In the genomic region with DNA sequence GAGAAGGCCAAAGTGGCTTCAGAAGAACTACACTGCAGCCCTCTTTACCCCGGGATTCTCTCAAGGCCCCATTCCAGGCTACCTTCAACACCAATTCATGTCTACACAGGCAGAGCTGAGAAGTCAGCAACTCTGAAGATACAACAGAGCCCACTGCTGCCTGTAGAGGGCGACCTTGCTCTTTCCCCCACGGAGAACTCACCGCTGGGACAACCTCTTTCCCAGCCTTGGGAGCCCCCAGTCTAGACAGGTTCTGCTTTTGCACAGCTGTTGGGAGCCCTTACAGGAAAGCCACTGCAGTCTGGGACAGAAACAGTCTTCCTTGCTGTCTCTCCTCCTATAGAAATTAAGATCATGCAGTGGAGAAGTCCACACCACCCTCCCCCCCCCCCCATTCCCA, we compare ENCODE assay signal across 8 mouse cellular contexts. TPM values are rescaled to one million over a fixed set of nuclear protein-coding genes. Genes with fewer than 3 reads are reported as not detected.
DNase-seq lines count a peak whose midpoint lies in the region; ATAC-seq and TF ChIP-seq lines count a peak whose summit lies in the region.

No protein-coding gene starts in this region.

- no peak overlapping the region for H3K9ac ChIP-seq in midbrain, embryonic 16.5 days (ENCODE audit: low read depth, low read length)
- no peak overlapping the region for H3K9ac ChIP-seq in kidney, embryonic 16.5 days (replicated peaks; ENCODE audit: low read length)
- H3K9ac ChIP-seq in liver, adult 2 months (ENCODE audit: low read depth, low read length) = no peak overlapping the region

- H3K79me2 ChIP-seq in liver, adult 2 months (ENCODE audit: control insufficient read depth, insufficient read depth, low read length) = no peaks in the 10 kb centered on the region

- H3K27ac ChIP-seq in midbrain, embryonic 10.5 days (replicated peaks) = no peak overlapping the region
- H3K27ac ChIP-seq in midbrain, embryonic 16.5 days (ENCODE audit: low read length) = no peak overlapping the region
- no peak overlapping the region for H3K27ac ChIP-seq in kidney, embryonic 16.5 days (ENCODE audit: low read length)
- no peak overlapping the region for H3K27ac ChIP-seq in liver, adult 2 months (replicated peaks; ENCODE audit: insufficient read depth, low read depth, low read length)
- H3K27ac ChIP-seq in olfactory bulb, adult 2 months (ENCODE audit: insufficient read depth, low read depth, low read length) = no peak overlapping the region

- peak; percentile 56 for DNase-seq in midbrain, embryonic 10.5 days (ENCODE audit: low spot score)
- DNase-seq in cerebellum, adult 9-11 months = peak; percentile 4
- DNase-seq in gastrocnemius, postnatal 10 days = peak; percentile 77
- DNase-seq in liver, adult 2 months (ENCODE audit: extremely low read depth, low read depth, low spot score) = peak; percentile 23
- peak; percentile 44 for DNase-seq in testis, postnatal 14 days (ENCODE audit: low spot score)

- ATAC-seq in midbrain, embryonic 16.5 days = no peak
- peak; percentile 81 for ATAC-seq in kidney, embryonic 16.5 days (ENCODE audit: low FRiP score, low TSS enrichment)

- H3K27me3 ChIP-seq in midbrain, embryonic 10.5 days (ENCODE audit: low read depth, poor library complexity, severe bottlenecking) = no peaks in the 10 kb centered on the region
- no peaks in the 10 kb centered on the region for H3K27me3 ChIP-seq in midbrain, embryonic 16.5 days (ENCODE audit: control insufficient read depth, insufficient read depth, low read depth, low read length)
- no peaks in the 10 kb centered on the region for H3K27me3 ChIP-seq in kidney, embryonic 16.5 days (ENCODE audit: insufficient read depth, low read length)
- H3K27me3 ChIP-seq in liver, adult 2 months (ENCODE audit: control insufficient read depth, insufficient read depth, low read length) = no peaks in the 10 kb centered on the region

- peaks cover 5% of the 10 kb centered on the region for H3K4me1 ChIP-seq in midbrain, embryonic 10.5 days
- H3K4me1 ChIP-seq in midbrain, embryonic 16.5 days (ENCODE audit: control insufficient read depth, insufficient read depth, low read length) = no peaks in the 10 kb centered on the region
- H3K4me1 ChIP-seq in kidney, embryonic 16.5 days (ENCODE audit: insufficient read depth, low read length) = no peaks in the 10 kb centered on the region
- no peaks in the 10 kb centered on the region for H3K4me1 ChIP-seq in liver, adult 2 months (ENCODE audit: control insufficient read depth, insufficient read depth, low read length)
- H3K4me1 ChIP-seq in olfactory bulb, adult 2 months (ENCODE audit: control insufficient read depth, insufficient read depth, low read length) = peaks cover 12% of the 10 kb centered on the region

- H3K4me2 ChIP-seq in midbrain, embryonic 16.5 days (ENCODE audit: low read length) = no peak overlapping the region
- H3K4me2 ChIP-seq in kidney, embryonic 16.5 days (replicated peaks; ENCODE audit: low read depth, low read length) = 0 out of 2 replicates have a peak overlapping the region, but pooled peaks have one; percentile 23

- H3K36me3 ChIP-seq in midbrain, embryonic 10.5 days = no peaks in the 10 kb centered on the region
- H3K36me3 ChIP-seq in midbrain, embryonic 16.5 days (ENCODE audit: control insufficient read depth, insufficient read depth, low read length) = no peaks in the 10 kb centered on the region
- no peaks in the 10 kb centered on the region for H3K36me3 ChIP-seq in kidney, embryonic 16.5 days (ENCODE audit: insufficient read depth, low read length)
- no peaks in the 10 kb centered on the region for H3K36me3 ChIP-seq in liver, adult 2 months (ENCODE audit: control insufficient read depth, insufficient read depth, low read length)

- TF ChIP-seq POLR2A in liver, adult 2 months (IDR thresholded peaks at IDR 0.05; ENCODE audit: extremely low read depth, insufficient read depth, low read length) = no peak
- no peak for TF ChIP-seq POLR2A in olfactory bulb, adult 2 months (IDR thresholded peaks at IDR 0.05; ENCODE audit: insufficient read depth, low read depth, low read length)

- peak; percentile 89 for TF ChIP-seq CTCF in liver, adult 2 months (IDR thresholded peaks at IDR 0.05; ENCODE audit: low read depth, low read length)
- peak; percentile 57 for TF ChIP-seq CTCF in olfactory bulb, adult 2 months (IDR thresholded peaks at IDR 0.05; ENCODE audit: insufficient read depth, low read depth, low read length)

- no peak overlapping the region for H3K4me3 ChIP-seq in midbrain, embryonic 10.5 days
- H3K4me3 ChIP-seq in midbrain, embryonic 16.5 days (ENCODE audit: low read depth, low read length) = no peak overlapping the region
- no peak overlapping the region for H3K4me3 ChIP-seq in kidney, embryonic 16.5 days (ENCODE audit: low read length)
- no peak overlapping the region for H3K4me3 ChIP-seq in liver, adult 2 months (ENCODE audit: insufficient read depth, low read depth, low read length)
- no peak overlapping the region for H3K4me3 ChIP-seq in olfactory bulb, adult 2 months (ENCODE audit: insufficient read depth, low read depth, low read length)

- H3K9me3 ChIP-seq in midbrain, embryonic 10.5 days (replicated peaks) = no peaks in the 10 kb centered on the region
- no peaks in the 10 kb centered on the region for H3K9me3 ChIP-seq in midbrain, embryonic 16.5 days (replicated peaks; ENCODE audit: control insufficient read depth, low read length, poor library complexity, severe bottlenecking)
- H3K9me3 ChIP-seq in kidney, embryonic 16.5 days (ENCODE audit: low read length) = no peaks in the 10 kb centered on the region

- WGBS in midbrain, embryonic 10.5 days = 11% methylated on average over 4 of the region's 4 CpGs
- WGBS in midbrain, embryonic 16.5 days = 8% methylated on average over 4 of the region's 4 CpGs
- WGBS in kidney, embryonic 16.5 days = 8% methylated on average over 4 of the region's 4 CpGs
- 3% methylated on average over 4 of the region's 4 CpGs for WGBS in liver, adult 2 months
- 7% methylated on average over 4 of the region's 4 CpGs for WGBS in olfactory bulb, adult 2 months

RNA-seq across cellular contexts. Expression of a gene that starts 41.5 kb away (rescaled TPM):
- 0.38 and 0.48 TPM in 2 replicates for polyA plus RNA-seq in midbrain, embryonic 10.5 days (2016; fragmentation: Nextera tagmentation; extraction: Ambion mirVana)
- 6.6 and 7.8 TPM in 2 replicates for polyA plus RNA-seq in midbrain, embryonic 16.5 days (2015; fragmentation: Nextera tagmentation; extraction: Ambion mirVana)
- 100 to 1,000 TPM; 149 to 184 TPM for total RNA-seq in gastrocnemius, postnatal 10 days (2021)
- 2.5 and 5.1 TPM in 2 replicates for polyA plus RNA-seq in kidney, embryonic 16.5 days (2015; fragmentation: Nextera tagmentation; extraction: Ambion mirVana)
- total RNA-seq in liver, adult 2 months (2014; rRNA removed) = 0.54 and 0.83 TPM in 2 replicates
- polyA plus RNA-seq in liver, adult 2 months (2012; rRNA removed) = 0.02 and 0.25 TPM in 2 replicates
- polyA plus RNA-seq in olfactory bulb, adult 2 months (2012; ENCODE audit: insufficient read depth, insufficient read length, low replicate concordance, missing spikeins) = not detected in 2 replicates

RNA-seq across cellular contexts. Expression of a gene that starts 57.2 kb away (rescaled TPM):
- 0.34 and 0.44 TPM in 2 replicates for polyA plus RNA-seq in midbrain, embryonic 10.5 days (2016; fragmentation: Nextera tagmentation; extraction: Ambion mirVana)
- polyA plus RNA-seq in midbrain, embryonic 16.5 days (2015; fragmentation: Nextera tagmentation; extraction: Ambion mirVana) = 0.37 and 0.48 TPM in 2 replicates
- total RNA-seq in gastrocnemius, postnatal 10 days (2021) = 1 to 10 TPM; 1.4 to 1.5 TPM
- 0.60 and 0.68 TPM in 2 replicates for polyA plus RNA-seq in kidney, embryonic 16.5 days (2015; fragmentation: Nextera tagmentation; extraction: Ambion mirVana)
- total RNA-seq in liver, adult 2 months (2014; rRNA removed) = 0.28 and 0.67 TPM in 2 replicates
- polyA plus RNA-seq in liver, adult 2 months (2012; rRNA removed) = 0.26 and 0.51 TPM in 2 replicates
- not detected in 2 replicates for polyA plus RNA-seq in olfactory bulb, adult 2 months (2012; ENCODE audit: insufficient read depth, insufficient read length, low replicate concordance, missing spikeins)

Comparison
In these comparisons a context has a peak if more than half of its experiments do, and no peak if none do; other contexts are left out.
1. DNase-seq: peak in every context shown above with its lines; median percentile 77 in gastrocnemius, postnatal 10 days; 56 in midbrain, embryonic 10.5 days; 44 in testis, postnatal 14 days; 23 in liver, adult 2 months; 4 in cerebellum, adult 9-11 months.